In the genomic region with DNA sequence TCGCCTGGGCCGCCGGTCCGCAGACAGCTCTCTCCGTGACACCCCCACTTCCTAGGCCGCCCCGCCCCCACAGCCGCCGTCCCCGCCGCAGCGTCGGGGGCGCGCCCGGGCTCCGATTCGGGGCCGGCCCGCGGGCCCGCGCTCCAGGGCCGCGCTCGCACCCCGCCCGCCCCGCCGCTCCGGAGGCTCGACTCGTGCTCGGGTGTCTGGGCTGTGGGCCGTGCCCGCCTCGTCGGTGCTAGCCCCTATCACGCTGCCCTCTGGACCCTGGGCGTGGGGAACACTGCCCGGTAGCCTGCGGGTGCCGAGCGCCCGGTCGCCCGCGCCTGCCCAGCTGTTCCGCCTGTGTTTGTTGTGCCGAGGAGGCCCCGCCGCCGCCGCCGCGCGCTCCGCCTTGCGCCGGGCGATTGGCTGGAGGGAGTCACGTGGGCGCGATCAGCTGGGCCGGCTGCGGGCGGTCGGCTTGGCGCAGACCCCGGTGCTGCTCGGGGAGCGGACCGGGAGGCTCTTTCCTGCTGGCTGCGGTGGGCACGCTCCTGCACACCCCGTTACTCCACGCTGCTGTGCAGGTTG, we compare ENCODE assay signal across 8 mouse cellular contexts. TPM values are rescaled to one million over a fixed set of nuclear protein-coding genes. Genes with fewer than 3 reads are reported as not detected.
A peak's percentile ranks its signal among the peaks of the same experiment; 100 is the strongest.
DNase-seq lines count a peak whose midpoint lies in the region; ATAC-seq and TF ChIP-seq lines count a peak whose summit lies in the region.

No protein-coding gene starts in this region.

- H3K9me3 ChIP-seq in embryonic facial prominence, embryonic 12.5 days = no peaks in the 10 kb centered on the region
- H3K9me3 ChIP-seq in limb, embryonic 12.5 days = no peaks in the 10 kb centered on the region
- no peaks in the 10 kb centered on the region for H3K9me3 ChIP-seq in midbrain, embryonic 14.5 days (ENCODE audit: control insufficient read depth, low read length)

- H3K27me3 ChIP-seq in embryonic facial prominence, embryonic 12.5 days = no peaks in the 10 kb centered on the region
- H3K27me3 ChIP-seq in kidney, adult 2 months (replicated peaks; ENCODE audit: control insufficient read depth, insufficient read depth, low read length) = no peaks in the 10 kb centered on the region
- H3K27me3 ChIP-seq in limb, embryonic 12.5 days = no peaks in the 10 kb centered on the region
- no peaks in the 10 kb centered on the region for H3K27me3 ChIP-seq in midbrain, embryonic 14.5 days (ENCODE audit: control insufficient read depth, insufficient read depth, low read length)
- no peaks in the 10 kb centered on the region for H3K27me3 ChIP-seq in spleen, adult 2 months (ENCODE audit: control insufficient read depth, insufficient read depth, low read length)

- peak overlapping the region; percentile 91 for H3K4me3 ChIP-seq in embryonic facial prominence, embryonic 12.5 days
- H3K4me3 ChIP-seq in kidney, adult 2 months (ENCODE audit: insufficient read depth, low read depth, low read length) = peak overlapping the region; percentile 58
- H3K4me3 ChIP-seq in limb, embryonic 12.5 days (replicated peaks) = peak overlapping the region; percentile 89
- H3K4me3 ChIP-seq in midbrain, embryonic 14.5 days (replicated peaks; ENCODE audit: low read depth, low read length) = peak overlapping the region; percentile 82
- H3K4me3 ChIP-seq in spleen, adult 2 months (ENCODE audit: extremely low read depth, insufficient read depth, insufficient read length) = peak overlapping the region; percentile 100

- no peak for TF ChIP-seq POLR2A in kidney, adult 2 months (IDR thresholded peaks at IDR 0.05; ENCODE audit: low read depth, low read length)
- TF ChIP-seq POLR2A in spleen, adult 2 months (IDR thresholded peaks at IDR 0.05; ENCODE audit: low read depth, low read length) = peak; percentile 69

- peak overlapping the region; percentile 97 for H3K27ac ChIP-seq in embryonic facial prominence, embryonic 12.5 days
- peak overlapping the region; percentile 99 for H3K27ac ChIP-seq in kidney, adult 2 months (ENCODE audit: insufficient read depth, low read depth, low read length)
- peak overlapping the region; percentile 96 for H3K27ac ChIP-seq in limb, embryonic 12.5 days
- H3K27ac ChIP-seq in midbrain, embryonic 14.5 days (replicated peaks; ENCODE audit: low read depth, low read length) = peak overlapping the region; percentile 98
- H3K27ac ChIP-seq in spleen, adult 2 months (ENCODE audit: insufficient read depth, low read length) = peak overlapping the region; percentile 100

- H3K36me3 ChIP-seq in embryonic facial prominence, embryonic 12.5 days = no peaks in the 10 kb centered on the region
- H3K36me3 ChIP-seq in kidney, adult 2 months (ENCODE audit: control insufficient read depth, insufficient read depth, low read length) = no peaks in the 10 kb centered on the region; the same call in 1 of the 2 replicates
- no peaks in the 10 kb centered on the region for H3K36me3 ChIP-seq in limb, embryonic 12.5 days
- no peaks in the 10 kb centered on the region for H3K36me3 ChIP-seq in midbrain, embryonic 14.5 days (ENCODE audit: control insufficient read depth, insufficient read depth, low read length)
- H3K36me3 ChIP-seq in spleen, adult 2 months (ENCODE audit: control insufficient read depth, insufficient read depth, low read length) = peaks cover 3% of the 10 kb centered on the region

- no peak for TF ChIP-seq CTCF in kidney, adult 2 months (conservative IDR thresholded peaks at IDR 0.05; ENCODE audit: insufficient read depth, insufficient read length, low read depth, low read length)
- TF ChIP-seq CTCF in spleen, adult 2 months (IDR thresholded peaks at IDR 0.05; ENCODE audit: extremely low read depth, insufficient read depth, insufficient read length, insufficient replicate concordance) = no peak

- peak overlapping the region; percentile 92 for H3K9ac ChIP-seq in embryonic facial prominence, embryonic 12.5 days
- H3K9ac ChIP-seq in limb, embryonic 12.5 days (replicated peaks) = peak overlapping the region; percentile 91
- peak overlapping the region; percentile 95 for H3K9ac ChIP-seq in midbrain, embryonic 14.5 days (replicated peaks; ENCODE audit: low read length)

- peak; percentile 88 for DNase-seq in 416B (ENCODE audit: low read depth)
- peak; percentile 95 for DNase-seq in adrenal gland, postnatal 36 days
- peak; percentile 93 to 95 for DNase-seq in heart, adult 18-20 months
- peak; percentile 96 for DNase-seq in kidney, adult 2 months
- peak; percentile 95 for DNase-seq in midbrain, embryonic 14.5 days
- peak; percentile 75 to 90 for DNase-seq in spleen, adult 2 months (ENCODE audit: low read depth in 1 of 2, low spot score in 2 of 2)

- ATAC-seq in embryonic facial prominence, embryonic 12.5 days (ENCODE audit: insufficient number of reproducible peaks, insufficient read depth, low FRiP score, low TSS enrichment) = peak; percentile 65
- ATAC-seq in limb, embryonic 12.5 days (ENCODE audit: insufficient number of reproducible peaks, insufficient read depth, low FRiP score, low TSS enrichment, low read depth) = peak; percentile 57
- ATAC-seq in midbrain, embryonic 14.5 days (ENCODE audit: low FRiP score, low TSS enrichment) = peak; percentile 68

- peak overlapping the region; percentile 60 for H3K4me2 ChIP-seq in embryonic facial prominence, embryonic 12.5 days (replicated peaks)
- H3K4me2 ChIP-seq in limb, embryonic 12.5 days = peak overlapping the region; percentile 73
- H3K4me2 ChIP-seq in midbrain, embryonic 14.5 days (ENCODE audit: low read length) = peak overlapping the region; percentile 66

- peaks cover 7% of the 10 kb centered on the region for H3K4me1 ChIP-seq in embryonic facial prominence, embryonic 12.5 days
- peaks cover 7% of the 10 kb centered on the region; the same call in 1 of the 2 replicates for H3K4me1 ChIP-seq in kidney, adult 2 months (ENCODE audit: control insufficient read depth, insufficient read depth, low read length)
- H3K4me1 ChIP-seq in limb, embryonic 12.5 days (replicated peaks) = peaks cover 4% of the 10 kb centered on the region; the same call in 1 of the 2 replicates
- H3K4me1 ChIP-seq in midbrain, embryonic 14.5 days (ENCODE audit: control insufficient read depth, insufficient read depth, low read length) = peaks cover 8% of the 10 kb centered on the region
- no peaks in the 10 kb centered on the region for H3K4me1 ChIP-seq in spleen, adult 2 months (ENCODE audit: control insufficient read depth, insufficient read depth, insufficient read length)

- under 1% methylated on average over 72 of the region's 77 CpGs for WGBS in embryonic facial prominence, embryonic 12.5 days
- WGBS in kidney, adult 2 months = 1% methylated on average over 69 of the region's 77 CpGs
- under 1% methylated on average over 63 of the region's 77 CpGs for WGBS in limb, embryonic 12.5 days
- WGBS in midbrain, embryonic 14.5 days = under 1% methylated on average over 61 of the region's 77 CpGs
- WGBS in spleen, adult 2 months = under 1% methylated on average over 76 of the region's 77 CpGs

RNA-seq across cellular contexts. Expression of gene Ypel5, which starts 1.0 kb away (rescaled TPM):
- 10 to 100 TPM; 73.2 to 75.3 TPM for total RNA-seq in adrenal gland, postnatal 36 days (2021)
- polyA plus RNA-seq in embryonic facial prominence, embryonic 12.5 days (2016; fragmentation: Nextera tagmentation; extraction: Ambion mirVana) = 47.9 and 49.4 TPM in 2 replicates
- 10 to 100 TPM; 39.3 to 42.8 TPM for total RNA-seq in heart, adult 18-20 months (2021)
- polyA plus RNA-seq in kidney, adult 2 months (2012; rRNA removed) = 24.4 and 27.7 TPM in 2 replicates
- 40.9 and 41.2 TPM in 2 replicates for polyA plus RNA-seq in limb, embryonic 12.5 days (2016; fragmentation: Nextera tagmentation; extraction: Ambion mirVana)
- polyA plus RNA-seq in midbrain, embryonic 14.5 days (2014; fragmentation: Nextera tagmentation; extraction: Ambion mirVana) = 120 and 131 TPM in 2 replicates
- polyA plus RNA-seq in spleen, adult 2 months (2012; rRNA removed) = 14.1 and 17.7 TPM in 2 replicates

Comparison
In these comparisons a context has a peak if more than half of its experiments do, and no peak if none do; other contexts are left out.
1. Peak in every context shown above with its lines: DNase-seq, ATAC-seq, H3K4me3 ChIP-seq and H3K27ac ChIP-seq.